ENCODE assay signal across 14 mouse cellular contexts in genomic region chr11:17468431-17469165, GRCm38 (mm10).
A peak's percentile ranks its signal among the peaks of the same experiment; 100 is the strongest.
DNase-seq lines count a peak whose midpoint lies in the region; ATAC-seq and TF ChIP-seq lines count a peak whose summit lies in the region.
"Had no signal": no experiment of that assay in that cellular context is flagged by ENCODE, and none has a peak within 500 bp of the region (broad histone marks: within the 10 kb centered on the region; RNA-seq: fewer than 3 reads in every experiment).

No protein-coding gene starts in this region.

- no peak overlapping the region for H3K9ac ChIP-seq in heart, postnatal 0 days (replicated peaks; ENCODE audit: low read depth, low read length)
- H3K9ac ChIP-seq: liver, embryonic 13.5 days had no signal

- H3K4me1 ChIP-seq in heart, postnatal 0 days (ENCODE audit: control insufficient read depth, insufficient read depth) = no peaks in the 10 kb centered on the region
- H3K4me1 ChIP-seq: liver, embryonic 13.5 days had no signal

- ATAC-seq in heart, postnatal 0 days (ENCODE audit: insufficient read depth, low read depth) = peak; percentile 89

- no peak for TF ChIP-seq CTCF in heart, postnatal 0 days (IDR thresholded peaks at IDR 0.05; ENCODE audit: low read depth)

- no peak overlapping the region for H3K4me3 ChIP-seq in heart, postnatal 0 days (ENCODE audit: low read depth, low read length)
- H3K4me3 ChIP-seq: liver, embryonic 13.5 days had no signal

- WGBS in heart, postnatal 0 days = 66% methylated on average over 2 of the region's 2 CpGs

- no peaks in the 10 kb centered on the region for H3K27me3 ChIP-seq in heart, postnatal 0 days (ENCODE audit: control insufficient read depth, insufficient read depth, low read length)
- H3K27me3 ChIP-seq: liver, embryonic 13.5 days had no signal

- no peaks in the 10 kb centered on the region for H3K9me3 ChIP-seq in heart, postnatal 0 days (replicated peaks; ENCODE audit: control insufficient read depth, low read length)
- H3K9me3 ChIP-seq: G1E; liver, embryonic 13.5 days had no signal

- peak; percentile 13 for DNase-seq in kidney, adult 9 months
- DNase-seq in kidney, adult 8-10 months = no peak
- peak; percentile 39 for DNase-seq in 416B (ENCODE audit: low read depth)
- DNase-seq in adrenal gland, postnatal 14 days = peak; percentile 59
- peak; percentile 80 for DNase-seq in heart, postnatal 0 days (ENCODE audit: low spot score)
- no peak for DNase-seq in retina, embryonic 14.5 days (ENCODE audit: low spot score)
- no peak for DNase-seq in frontal cortex, postnatal 36 days (ENCODE audit: low spot score in 2 of 2)
- no peak for DNase-seq in right cerebral cortex, postnatal 36 days (ENCODE audit: low spot score in 2 of 2)
- DNase-seq: gastrocnemius, postnatal 10 days; liver, embryonic 13.5 days; midbrain, embryonic 14.5 days; spleen, adult 18-20 months; thymus, adult 18-20 months had no signal

- no peak overlapping the region for H3K4me2 ChIP-seq in heart, postnatal 0 days (ENCODE audit: low read depth, low read length)
- H3K4me2 ChIP-seq: liver, embryonic 13.5 days had no signal

- no peaks in the 10 kb centered on the region for H3K36me3 ChIP-seq in heart, postnatal 0 days (replicated peaks; ENCODE audit: control insufficient read depth, insufficient read depth, low read length)
- H3K36me3 ChIP-seq: G1E; liver, embryonic 13.5 days had no signal

- 0 out of 2 replicates have a peak, but pooled peaks have one; percentile 33 for TF ChIP-seq EP300 in heart, postnatal 0 days (IDR thresholded peaks at IDR 0.05; ENCODE audit: low read depth)

- peak overlapping the region; percentile 57; the same call in 1 of the 2 replicates for H3K27ac ChIP-seq in heart, postnatal 0 days (ENCODE audit: low read depth)
- H3K27ac ChIP-seq: liver, embryonic 13.5 days had no signal

Comparison
In these comparisons a context has a peak if more than half of its experiments do, and no peak if none do; other contexts are left out.
1. DNase-seq: peak in kidney, adult 9 months (single experiment), 416B (single experiment), adrenal gland, postnatal 14 days (single experiment) and heart, postnatal 0 days (single experiment); none in kidney, adult 8-10 months (0 of 2), retina, embryonic 14.5 days (single experiment), frontal cortex, postnatal 36 days (0 of 2) and right cerebral cortex, postnatal 36 days (0 of 2).